Mouse (Mus musculus) lung, adult 2 months (tissue): ENCODE measurements around the gene Tnfaip8l2.
A peak's percentile ranks its signal among the peaks of the same experiment; 100 is the strongest.

Source experiments
- CTCF ChIP-seq: fragments of 200-500 bp; IDR thresholded peaks from 2 replicates; pipeline ENCODE4 v1.5.1; 2011; ENCODE audit warnings: mild to moderate bottlenecking, low read length, control low read depth; ENCODE audit not compliant: insufficient read depth
- POLR2A ChIP-seq: fragments of 200-500 bp; IDR thresholded peaks from 2 replicates; pipeline ENCODE4 v1.6.1; 2011; ENCODE audit warnings: low read depth, mild to moderate bottlenecking, control low read depth, low read length, borderline replicate concordance; ENCODE audit errors: extremely low read depth

- TF ChIP-seq CTCF, result no peak
- TF ChIP-seq POLR2A, result 0 out of 2 replicates have a peak, but pooled peaks have one; percentile 23
These were observed 8.5 kb downstream of the Tnfaip8l2 start, which contains the start of the genes Scnm1 and Lysmd1 for GRCm38 (mm10) chr3:95133680-95134101.
